Mouse (Mus musculus): ENCODE measurements around the gene Tet2. TPM values are rescaled to one million over a fixed set of nuclear protein-coding genes. Genes with fewer than 3 reads are reported as not detected.
A peak's percentile ranks its signal among the peaks of the same experiment; 100 is the strongest.

The Tet2 gene
- total and polyA plus RNA-seq, 3 experiments, result 8.6 to 17.9 (median 14.9) TPM

GRCm38 (mm10) chr3:133523191-133523590 is 21.7 kb downstream of the Tet2 start:
- Histone ChIP-seq H3K27me3 (ENCODE audit: control insufficient read depth, insufficient read depth, low read length) (no peaks in the 10 kb centered on the region), H3K4me3 (no peak overlapping the region)
- 70% methylated on average over 6 of the region's 6 CpGs for WGBS

GRCm38 (mm10) chr3:133522289-133522688 is 22.6 kb downstream of the Tet2 start:
- Histone ChIP-seq H3K36me3 (ENCODE audit: control insufficient read depth, insufficient read depth, low read length) (peaks cover 14% of the 10 kb centered on the region), H3K27ac (no peak overlapping the region), H3K9ac (ENCODE audit: low read depth, low read length) (no peak overlapping the region), H3K4me3 (no peak overlapping the region), H3K79me2 (replicated peaks; ENCODE audit: control insufficient read depth, insufficient read depth, low read length) (peaks cover 3% of the 10 kb centered on the region; the same call in 1 of the 2 replicates), H3K4me1 (ENCODE audit: control insufficient read depth, insufficient read depth, low read length) (peaks cover 17% of the 10 kb centered on the region), H3K27me3 (ENCODE audit: control insufficient read depth, insufficient read depth, low read length) (no peaks in the 10 kb centered on the region)
- DNase-seq, result no peak
- TF ChIP-seq POLR2A (IDR thresholded peaks at IDR 0.05; ENCODE audit: insufficient read depth, low read depth, low read length) (no peak), EP300 (IDR thresholded peaks at IDR 0.05; ENCODE audit: insufficient read depth, low read depth, low read length) (no peak), CTCF (IDR thresholded peaks at IDR 0.05) (no peak)
- WGBS, result 67% methylated on average over 7 of the region's 7 CpGs
- intact Hi-C loops (cut with DNase I), result no loop called here

More at GRCm38 (mm10) chr3:133523191-133523590, 21.7 kb downstream of the Tet2 start:
- peaks cover 13% of the 10 kb centered on the region for H3K4me1 ChIP-seq (ENCODE audit: control insufficient read depth, insufficient read depth, low read length)
- H3K79me2 ChIP-seq (replicated peaks; ENCODE audit: control insufficient read depth, insufficient read depth, low read length), result peaks cover 3% of the 10 kb centered on the region; the same call in 1 of the 2 replicates
- no peak overlapping the region for H3K27ac ChIP-seq
- intact Hi-C loops (cut with DNase I), result no loop called here
- DNase-seq, result no peak
- TF ChIP-seq POLR2A (IDR thresholded peaks at IDR 0.05; ENCODE audit: insufficient read depth, low read depth, low read length) (no peak), CTCF (IDR thresholded peaks at IDR 0.05) (no peak), EP300 (IDR thresholded peaks at IDR 0.05; ENCODE audit: insufficient read depth, low read depth, low read length) (no peak)
- H3K9ac ChIP-seq (ENCODE audit: low read depth, low read length), result no peak overlapping the region
- peaks cover 8% of the 10 kb centered on the region for H3K36me3 ChIP-seq (ENCODE audit: control insufficient read depth, insufficient read depth, low read length)

GRCm38 (mm10) chr3:133518801-133519200 is 26.1 kb downstream of the Tet2 start:
- 85% methylated on average over 3 of the region's 3 CpGs for WGBS
- Histone ChIP-seq H3K4me3 (no peak overlapping the region), H3K27me3 (ENCODE audit: control insufficient read depth, insufficient read depth, low read length) (no peaks in the 10 kb centered on the region), H3K4me1 (ENCODE audit: control insufficient read depth, insufficient read depth, low read length) (peaks cover 17% of the 10 kb centered on the region), H3K9ac (ENCODE audit: low read depth, low read length) (no peak overlapping the region), H3K36me3 (ENCODE audit: control insufficient read depth, insufficient read depth, low read length) (peaks cover 9% of the 10 kb centered on the region), H3K79me2 (replicated peaks; ENCODE audit: control insufficient read depth, insufficient read depth, low read length) (no peaks in the 10 kb centered on the region), H3K27ac (no peak overlapping the region)
- DNase-seq, result no peak
- intact Hi-C loops (cut with DNase I), result loop anchor here (5.0 kb wide), 1 partner anchor 68 kb away; no protein-coding TSS in a partner anchor
- TF ChIP-seq POLR2A (IDR thresholded peaks at IDR 0.05; ENCODE audit: insufficient read depth, low read depth, low read length) (no peak), EP300 (IDR thresholded peaks at IDR 0.05; ENCODE audit: insufficient read depth, low read depth, low read length) (no peak), CTCF (IDR thresholded peaks at IDR 0.05) (no peak)

GRCm38 (mm10) chr3:133518116-133518515 is 26.8 kb downstream of the Tet2 start:
- WGBS, result 53% methylated on average over 6 of the region's 6 CpGs

GRCm38 (mm10) chr3:133517406-133517805 is 27.5 kb downstream of the Tet2 start:
- no peak for TF ChIP-seq POLR2A (IDR thresholded peaks at IDR 0.05; ENCODE audit: insufficient read depth, low read depth, low read length)
- TF ChIP-seq CTCF (IDR thresholded peaks at IDR 0.05), result no peak
- TF ChIP-seq EP300 (IDR thresholded peaks at IDR 0.05; ENCODE audit: insufficient read depth, low read depth, low read length), result 0 out of 2 replicates have a peak, but pooled peaks have one; percentile 20
- Histone ChIP-seq H3K4me1 (ENCODE audit: control insufficient read depth, insufficient read depth, low read length) (peaks cover 17% of the 10 kb centered on the region), H3K4me3 (no peak overlapping the region), H3K9ac (ENCODE audit: low read depth, low read length) (no peak overlapping the region), H3K79me2 (replicated peaks; ENCODE audit: control insufficient read depth, insufficient read depth, low read length) (peaks cover 2% of the 10 kb centered on the region), H3K27me3 (ENCODE audit: control insufficient read depth, insufficient read depth, low read length) (no peaks in the 10 kb centered on the region), H3K36me3 (ENCODE audit: control insufficient read depth, insufficient read depth, low read length) (peaks cover 9% of the 10 kb centered on the region), H3K27ac (peak overlapping the region; percentile 15; the same call in 1 of the 2 replicates)
- intact Hi-C loops (cut with DNase I), result loop anchor here (5.0 kb wide), 1 partner anchor 70 kb away; no protein-coding TSS in a partner anchor
- DNase-seq, result peak; percentile 41 to 53
- WGBS, result 35% methylated on average over 6 of the region's 6 CpGs

More at GRCm38 (mm10) chr3:133518116-133518515, 26.8 kb downstream of the Tet2 start:
- Histone ChIP-seq H3K9ac (ENCODE audit: low read depth, low read length) (no peak overlapping the region), H3K4me3 (no peak overlapping the region), H3K4me1 (ENCODE audit: control insufficient read depth, insufficient read depth, low read length) (peaks cover 17% of the 10 kb centered on the region), H3K79me2 (replicated peaks; ENCODE audit: control insufficient read depth, insufficient read depth, low read length) (no peaks in the 10 kb centered on the region), H3K36me3 (ENCODE audit: control insufficient read depth, insufficient read depth, low read length) (peaks cover 9% of the 10 kb centered on the region), H3K27me3 (ENCODE audit: control insufficient read depth, insufficient read depth, low read length) (no peaks in the 10 kb centered on the region), H3K27ac (peak overlapping the region; percentile 15; the same call in 1 of the 2 replicates)
- intact Hi-C loops (cut with DNase I), result loop anchor here (5.0 kb wide), 1 partner anchor 69 kb away; no protein-coding TSS in a partner anchor
- TF ChIP-seq POLR2A (IDR thresholded peaks at IDR 0.05; ENCODE audit: insufficient read depth, low read depth, low read length) (no peak), EP300 (IDR thresholded peaks at IDR 0.05; ENCODE audit: insufficient read depth, low read depth, low read length) (no peak), CTCF (IDR thresholded peaks at IDR 0.05) (no peak)
- DNase-seq, result no peak

GRCm38 (mm10) chr3:133516137-133516536 is 28.8 kb downstream of the Tet2 start:
- peak; percentile 74 to 85 for DNase-seq
- Histone ChIP-seq H3K36me3 (ENCODE audit: control insufficient read depth, insufficient read depth, low read length) (peaks cover 9% of the 10 kb centered on the region), H3K27me3 (ENCODE audit: control insufficient read depth, insufficient read depth, low read length) (no peaks in the 10 kb centered on the region), H3K27ac (no peak overlapping the region), H3K9ac (ENCODE audit: low read depth, low read length) (no peak overlapping the region), H3K4me1 (ENCODE audit: control insufficient read depth, insufficient read depth, low read length) (peaks cover 17% of the 10 kb centered on the region), H3K4me3 (no peak overlapping the region), H3K79me2 (replicated peaks; ENCODE audit: control insufficient read depth, insufficient read depth, low read length) (peaks cover 2% of the 10 kb centered on the region)
- 8% methylated on average over 6 of the region's 6 CpGs for whole genome bisulfite sequencing
- intact Hi-C loops (cut with DNase I), result loop anchor here (5.0 kb wide), 1 partner anchor 71 kb away; no protein-coding TSS in a partner anchor
- TF ChIP-seq CTCF (IDR thresholded peaks at IDR 0.05) (peak; percentile 61), POLR2A (IDR thresholded peaks at IDR 0.05; ENCODE audit: insufficient read depth, low read depth, low read length) (no peak), EP300 (IDR thresholded peaks at IDR 0.05; ENCODE audit: insufficient read depth, low read depth, low read length) (0 out of 2 replicates have a peak, but pooled peaks have one; percentile 62)

Measured in heart, adult 2 months (tissue).